Mouse (Mus musculus) brown adipose tissue, adult 24 weeks (tissue): ENCODE data around the gene Tnfrsf11a. TPM values are rescaled to one million over a fixed set of nuclear protein-coding genes. Genes with fewer than 3 reads are reported as not detected.

Experiments
- H3K27ac ChIP-seq: fragments of 200-500 bp; replicated peaks from 2 replicates; pipeline ENCODE4 v1.5.1; 2012; ENCODE audit warnings: low read depth, mild to moderate bottlenecking, low read length
- H3K4me1 ChIP-seq: fragments of 200-500 bp; 2 replicates; pipeline ENCODE4 v1.6.1; 2012; ENCODE audit warnings: low read length, mixed read lengths; ENCODE audit not compliant: control insufficient read depth, insufficient read depth, insufficient read length
- H3K4me3 ChIP-seq: fragments of 200-500 bp; 2 replicates; pipeline ENCODE4 v1.5.1; 2012; ENCODE audit warnings: low read depth, mild to moderate bottlenecking, low read length, moderate library complexity; ENCODE audit not compliant: insufficient read depth
- polyA plus RNA-seq: library from polyadenylated mRNA; stranded (reverse); fragments of >200 nt; gene quantifications from 2 replicates; pipeline ENCODE4 v1.2.4, GENCODE M21; 2012; ENCODE audit not compliant: missing spikeins, insufficient read depth, insufficient read length

Gene Tnfrsf11a
- polyA plus RNA-seq, 1 experiment = 1.1 TPM

GRCm38 (mm10) chr1:105885575-105885974 lies 105.1 kb downstream of the Tnfrsf11a start:
- Histone ChIP-seq H3K4me1 (no peaks in the 10 kb centered on the region), H3K4me3 (no peak overlapping the region), H3K27ac (no peak overlapping the region)

DNA sequence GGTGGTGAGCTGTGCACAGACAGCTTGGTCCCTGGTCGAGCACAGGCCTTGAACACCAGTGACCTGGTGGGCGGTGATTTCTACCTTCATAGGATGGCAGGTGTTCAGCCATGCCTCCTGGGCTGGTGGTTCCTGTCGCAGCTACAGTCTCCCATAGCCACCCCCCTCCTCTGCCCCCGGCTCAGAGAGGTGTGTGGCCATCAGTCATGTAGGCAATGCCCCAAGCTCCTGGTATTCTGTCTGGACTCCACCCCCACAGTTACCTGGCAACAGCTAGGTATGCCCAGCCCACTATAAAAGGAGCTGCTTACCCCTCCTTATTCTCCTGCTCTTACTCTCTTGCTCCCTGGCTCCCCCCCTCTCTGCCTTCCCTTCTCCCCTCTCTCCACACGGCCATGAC lies 105.8 kb downstream of the Tnfrsf11a start:
- H3K4me1 ChIP-seq = no peaks in the 10 kb centered on the region
- H3K4me3 ChIP-seq = no peak overlapping the region
- H3K27ac ChIP-seq = no peak overlapping the region

GRCm38 (mm10) chr1:105891032-105891725 lies 110.7 kb downstream of the Tnfrsf11a start:
- Histone ChIP-seq H3K27ac (no peak overlapping the region), H3K4me3 (no peak overlapping the region), H3K4me1 (no peaks in the 10 kb centered on the region)

GRCm38 (mm10) chr1:105895019-105895418 lies 114.5 kb downstream of the Tnfrsf11a start:
- no peak overlapping the region for H3K27ac ChIP-seq
- H3K4me1 ChIP-seq = no peaks in the 10 kb centered on the region
- no peak overlapping the region for H3K4me3 ChIP-seq

Other genes with a start within 250 kb of the Tnfrsf11a start
- gene Pign, start 117.0 kb upstream of the Tnfrsf11a start, polyA plus RNA-seq = 4.3 and 5.6 TPM in 2 replicates
- 6.2 and 7.9 TPM in 2 replicates for gene Relch, start 116.9 kb upstream of the Tnfrsf11a start, polyA plus RNA-seq
- 10.2 and 12.1 TPM in 2 replicates for gene Zcchc2, start 209.7 kb downstream of the Tnfrsf11a start, polyA plus RNA-seq